Mouse (Mus musculus) splenic B cell, adult 2 months (primary cell): ENCODE results near the gene Flt1.
A peak's percentile ranks its signal among the peaks of the same experiment; 100 is the strongest.

Experiments
- DNase-seq: peaks from one replicate; pipeline ENCODE4 v3.0.0-alpha.2; 2011; ENCODE audit warnings: low read depth, low spot score
- H3K27me3 ChIP-seq: 2 replicates; pipeline ENCODE4 v1.6.1; 2012; ENCODE audit warnings: mild to moderate bottlenecking, low read length, moderate library complexity, mixed read lengths; ENCODE audit not compliant: control insufficient read depth, poor library complexity, insufficient read depth, severe bottlenecking
- H3K36me3 ChIP-seq: 2 replicates; pipeline ENCODE4 v1.6.1; 2012; ENCODE audit warnings: mild to moderate bottlenecking, low read length, moderate library complexity, mixed read lengths; ENCODE audit not compliant: control insufficient read depth, poor library complexity, insufficient read depth, severe bottlenecking

Flt1 gene

GRCm38 (mm10) chr5:147725831-147726700, at the start of gene Flt1:
Gene Flt1 (minus strand): TSS chr5:147726011.
- no peak for DNase-seq
- no peaks in the 10 kb centered on the region for H3K27me3 ChIP-seq
- no peaks in the 10 kb centered on the region for H3K36me3 ChIP-seq

- H3K27me3 ChIP-seq = no peaks in the 10 kb centered on the region
- H3K36me3 ChIP-seq = no peaks in the 10 kb centered on the region
- no peak for DNase-seq
Measured at GRCm38 (mm10) chr5:147775222-147775621, 49.4 kb upstream of the Flt1 start.

- no peaks in the 10 kb centered on the region for H3K27me3 ChIP-seq
- no peak for DNase-seq
- H3K36me3 ChIP-seq = no peaks in the 10 kb centered on the region
Measured at GRCm38 (mm10) chr5:147769918-147770317, 44.1 kb upstream of the Flt1 start.

GRCm38 (mm10) chr5:147764061-147764460, 38.2 kb upstream of the Flt1 start:
- DNase-seq = no peak
- Histone ChIP-seq H3K27me3 (no peaks in the 10 kb centered on the region), H3K36me3 (no peaks in the 10 kb centered on the region)

GRCm38 (mm10) chr5:147761984-147762383, 36.2 kb upstream of the Flt1 start:
- DNase-seq = no peak
- no peaks in the 10 kb centered on the region for H3K36me3 ChIP-seq
- no peaks in the 10 kb centered on the region for H3K27me3 ChIP-seq

- H3K36me3 ChIP-seq = no peaks in the 10 kb centered on the region
- no peaks in the 10 kb centered on the region for H3K27me3 ChIP-seq
- no peak for DNase-seq
Measured at GRCm38 (mm10) chr5:147761275-147761674, 35.5 kb upstream of the Flt1 start.

- no peak for DNase-seq
- Histone ChIP-seq H3K27me3 (no peaks in the 10 kb centered on the region), H3K36me3 (no peaks in the 10 kb centered on the region)
Measured at GRCm38 (mm10) chr5:147758640-147759319, 33.0 kb upstream of the Flt1 start.

GRCm38 (mm10) chr5:147757832-147758587, 32.2 kb upstream of the Flt1 start:
- Histone ChIP-seq H3K27me3 (no peaks in the 10 kb centered on the region), H3K36me3 (no peaks in the 10 kb centered on the region)
- peak; percentile 19 for DNase-seq

- Histone ChIP-seq H3K36me3 (no peaks in the 10 kb centered on the region), H3K27me3 (no peaks in the 10 kb centered on the region)
- DNase-seq = no peak
Measured at GRCm38 (mm10) chr5:147752914-147753341, 27.1 kb upstream of the Flt1 start.

- Histone ChIP-seq H3K27me3 (no peaks in the 10 kb centered on the region), H3K36me3 (no peaks in the 10 kb centered on the region)
- DNase-seq = no peak
Measured at GRCm38 (mm10) chr5:147751673-147752130, 25.9 kb upstream of the Flt1 start.

- DNase-seq = no peak
- Histone ChIP-seq H3K27me3 (no peaks in the 10 kb centered on the region), H3K36me3 (no peaks in the 10 kb centered on the region)
Measured at GRCm38 (mm10) chr5:147749972-147750371, 24.2 kb upstream of the Flt1 start.

- no peaks in the 10 kb centered on the region for H3K27me3 ChIP-seq
- DNase-seq = no peak
- no peaks in the 10 kb centered on the region for H3K36me3 ChIP-seq
Measured at GRCm38 (mm10) chr5:147748081-147748581, 22.3 kb upstream of the Flt1 start.

GRCm38 (mm10) chr5:147744900-147745653, 19.3 kb upstream of the Flt1 start:
- Histone ChIP-seq H3K27me3 (no peaks in the 10 kb centered on the region), H3K36me3 (no peaks in the 10 kb centered on the region)
- no peak for DNase-seq

GRCm38 (mm10) chr5:147742468-147743111, 16.8 kb upstream of the Flt1 start:
- Histone ChIP-seq H3K27me3 (no peaks in the 10 kb centered on the region), H3K36me3 (no peaks in the 10 kb centered on the region)
- no peak for DNase-seq
